Mouse (Mus musculus) cerebellum, postnatal 10 days (tissue): ENCODE measurements at regions not wholly inside any gene's neighbourhood (a gene's known extent, or its start where the extent isn't known, plus 50 kb on each side); places are given as distances from the start of the nearest gene placed in this dataset.
A peak's percentile ranks its signal among the peaks of the same experiment; 100 is the strongest.
"Not testable (repeated sequence)": the region's sequence is repeated elsewhere in the genome, so short reads cannot be mapped to it uniquely, and the experiment has no call there.

Experiments
- DNase-seq, 2 experiments: peaks; one replicate each; pipeline ENCODE4 v3.0.0; 2021; ENCODE audit warnings: mixed read lengths in 2 of 2

DNA sequence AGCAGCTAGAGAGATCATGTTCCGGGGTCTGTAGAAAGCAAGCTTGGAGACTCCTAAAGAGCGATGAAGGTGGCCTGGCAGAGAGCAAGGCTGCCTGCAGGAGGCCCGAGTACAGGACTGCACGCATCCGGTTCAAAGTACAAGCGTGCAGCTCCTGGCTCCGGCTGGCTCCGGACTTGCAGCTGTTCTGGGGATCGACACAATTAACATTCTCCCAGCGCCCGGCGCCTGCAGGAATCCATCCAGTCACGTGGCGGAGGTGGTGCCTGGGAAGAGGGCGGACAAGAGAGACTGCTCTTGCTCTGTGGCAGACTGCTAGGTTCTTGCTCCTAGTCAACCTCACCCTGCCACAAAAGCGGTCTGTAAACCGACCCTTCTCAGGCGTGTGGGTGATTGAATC is 86.9 kb downstream of the Bdh1 start:
- peak; percentile 76 to 80 for DNase-seq

DNA sequence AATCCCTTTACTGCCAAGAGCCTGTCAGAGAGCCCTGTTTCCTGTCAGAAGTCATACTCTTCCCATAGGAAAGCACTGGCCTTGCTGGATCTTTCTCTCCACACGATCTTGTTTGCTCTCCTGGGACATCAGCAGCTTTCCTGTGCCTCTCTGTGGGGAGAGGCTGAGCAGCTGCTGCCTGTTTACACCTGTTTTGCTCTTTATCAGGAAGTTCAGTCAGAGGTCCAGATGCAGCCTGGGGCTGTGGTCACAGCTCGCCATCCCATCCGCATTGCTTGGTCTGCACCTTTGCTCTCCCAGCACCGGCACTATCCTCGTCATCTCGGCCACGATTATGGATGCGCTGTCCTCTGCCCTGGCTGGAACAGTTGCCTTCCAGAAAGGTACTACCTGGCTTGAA is 88.0 kb downstream of the Bdh1 start:
- DNase-seq = no peak

DNA sequence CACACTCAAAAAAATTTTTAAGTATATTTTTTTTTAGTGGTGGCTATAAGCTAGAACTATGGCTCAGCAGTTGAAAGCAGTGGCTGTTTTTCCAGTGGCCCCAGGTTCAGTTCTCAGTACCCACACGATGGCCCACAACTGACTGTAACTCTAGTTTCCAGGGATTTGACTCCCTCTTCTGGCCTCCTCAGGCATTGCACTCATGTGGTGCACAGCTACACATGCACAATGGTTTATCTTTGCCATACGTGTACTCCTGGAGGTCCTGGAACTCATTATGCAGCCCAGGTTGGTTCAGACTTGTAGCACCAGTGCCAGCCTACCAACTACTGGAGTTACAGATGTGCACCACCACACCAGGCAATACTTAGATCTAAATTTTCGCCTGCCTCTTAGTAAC is 96.7 kb downstream of the Bdh1 start:
- DNase-seq = no peak

DNA sequence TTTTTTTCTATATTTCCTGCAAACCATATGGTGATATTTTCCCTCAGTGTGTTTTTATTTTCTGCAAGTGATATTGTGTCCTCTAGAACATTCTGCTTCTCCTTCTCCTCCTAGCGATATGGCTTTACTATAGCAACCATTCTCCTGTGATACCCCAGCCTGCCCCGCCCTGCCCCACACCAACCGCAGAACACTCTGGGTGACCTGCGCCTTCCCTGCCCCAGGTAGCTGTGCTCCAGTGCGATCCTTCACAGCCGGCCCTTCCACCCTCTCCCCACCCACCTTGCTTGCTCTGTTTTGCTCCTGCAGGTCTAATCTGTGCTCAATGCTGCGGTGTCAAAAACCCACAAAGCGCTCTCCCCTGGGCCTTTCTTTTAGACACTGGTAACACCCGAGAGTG is 98.0 kb downstream of the Bdh1 start:
- DNase-seq = no peak

DNA sequence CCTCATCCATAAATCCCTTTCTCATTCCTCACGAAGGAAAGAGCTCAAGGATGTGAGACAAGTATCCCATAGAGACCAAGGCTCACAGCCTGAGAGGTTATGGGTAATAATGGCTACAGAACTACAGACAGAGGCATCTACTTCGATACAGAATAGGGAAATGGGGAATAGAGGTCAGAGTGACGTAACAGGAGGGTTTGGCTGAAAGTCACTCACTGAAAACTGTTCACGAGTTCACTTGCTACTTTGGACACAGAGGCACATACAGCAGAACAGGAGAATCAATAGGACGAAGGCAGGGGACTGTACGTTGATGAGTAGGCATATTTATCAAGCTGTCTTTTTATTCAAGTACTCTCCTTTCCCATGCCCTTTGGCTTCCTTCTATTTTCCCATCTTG is 99.7 kb downstream of the Bdh1 start:
- no peak for DNase-seq

DNA sequence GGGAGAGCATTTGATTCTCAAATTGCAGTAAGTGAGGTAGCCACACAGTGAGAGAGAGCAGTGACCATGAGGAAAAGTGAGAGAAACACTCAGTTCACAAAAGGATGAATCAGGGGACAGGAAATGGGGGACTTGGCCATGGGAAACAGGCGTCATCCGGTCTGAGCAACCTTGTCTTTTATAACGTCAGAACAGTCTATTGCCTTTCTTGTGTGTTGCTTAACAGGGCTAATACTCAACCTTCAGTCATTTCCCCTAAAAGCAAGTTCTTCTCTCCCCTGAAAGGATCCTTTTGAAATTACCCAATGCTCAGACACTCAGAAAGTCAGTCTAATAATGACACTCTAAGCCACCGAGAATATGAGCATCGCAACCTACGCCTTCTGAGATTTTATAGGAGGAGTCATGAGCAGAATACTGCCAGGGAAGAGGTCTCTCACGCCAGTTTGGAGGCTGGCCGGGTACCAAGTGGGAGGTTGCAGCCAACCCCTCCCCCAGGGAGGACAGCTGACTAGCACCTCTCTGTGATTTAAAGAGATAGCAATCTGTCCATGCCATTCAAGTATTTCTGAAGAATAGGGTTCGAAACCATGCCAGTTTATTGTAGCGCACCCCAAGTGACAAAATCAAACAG is 104.7 kb downstream of the Bdh1 start:
- peak; percentile 95 for DNase-seq

DNA sequence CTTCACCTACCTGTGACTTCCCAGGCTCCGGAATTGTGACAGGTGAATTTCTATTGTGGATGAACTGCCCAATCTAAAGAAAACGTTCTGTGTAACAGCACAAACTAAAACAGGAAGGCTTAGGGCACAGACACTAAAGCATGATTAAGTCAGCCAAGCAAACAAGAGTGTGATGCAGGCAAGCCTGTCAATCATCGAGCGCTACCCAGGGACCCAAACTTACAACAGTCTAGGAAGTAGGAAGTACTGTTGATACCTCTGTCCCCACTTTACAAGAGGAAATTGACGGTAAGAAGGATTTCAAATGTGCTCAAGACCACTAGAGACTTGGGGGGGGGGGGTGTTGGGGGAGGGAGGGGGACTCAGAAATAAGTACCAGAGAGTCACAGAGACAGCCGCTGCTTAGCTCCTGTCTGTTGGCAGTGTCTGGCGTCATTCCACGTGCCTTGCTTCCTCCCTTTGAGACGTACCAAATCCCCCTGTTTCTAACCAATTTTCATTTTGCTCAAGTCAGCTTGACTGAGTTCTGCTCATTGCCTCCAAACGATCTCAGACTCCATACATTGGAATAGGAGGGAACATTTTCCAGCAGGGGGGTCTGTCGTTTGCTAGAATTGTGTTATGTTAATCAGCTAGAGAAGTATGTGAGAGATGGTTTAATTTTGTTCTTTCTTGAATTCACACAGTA is 106.7 kb downstream of the Bdh1 start:
- DNase-seq = peak; percentile 55 to 59

DNA sequence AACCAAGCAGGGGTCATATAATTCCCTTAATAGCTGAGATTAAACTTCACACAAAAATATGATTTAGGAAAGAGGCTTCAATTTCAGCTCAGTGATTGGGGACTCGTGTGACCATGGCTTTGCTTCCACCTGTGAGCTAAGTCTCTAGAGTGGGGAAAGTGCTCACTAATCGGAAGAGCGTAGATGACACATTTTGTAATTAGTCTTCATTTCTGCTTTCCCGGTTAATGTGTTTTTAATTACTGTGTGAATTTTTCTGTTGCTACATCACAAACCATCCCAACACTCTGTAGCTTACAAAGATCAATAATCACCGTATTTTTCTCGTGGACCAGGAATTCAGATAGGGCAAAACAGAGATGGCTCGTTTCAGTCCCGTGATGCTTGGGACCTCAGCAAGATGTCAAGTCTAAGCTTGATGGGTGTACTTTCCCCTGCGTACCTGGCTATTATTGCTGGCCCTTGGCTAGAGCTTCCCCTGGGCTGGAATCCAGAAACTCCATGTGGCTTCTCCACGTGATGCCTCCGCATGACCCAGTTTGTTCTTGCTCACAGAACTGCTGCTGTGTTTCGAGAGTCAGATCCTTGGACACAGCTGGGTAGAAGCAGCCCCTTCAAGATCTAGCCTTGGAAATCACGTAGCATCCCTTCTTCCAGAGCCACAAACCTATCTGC is 107.3 kb downstream of the Bdh1 start:
- DNase-seq = peak; percentile 84 to 85

DNA sequence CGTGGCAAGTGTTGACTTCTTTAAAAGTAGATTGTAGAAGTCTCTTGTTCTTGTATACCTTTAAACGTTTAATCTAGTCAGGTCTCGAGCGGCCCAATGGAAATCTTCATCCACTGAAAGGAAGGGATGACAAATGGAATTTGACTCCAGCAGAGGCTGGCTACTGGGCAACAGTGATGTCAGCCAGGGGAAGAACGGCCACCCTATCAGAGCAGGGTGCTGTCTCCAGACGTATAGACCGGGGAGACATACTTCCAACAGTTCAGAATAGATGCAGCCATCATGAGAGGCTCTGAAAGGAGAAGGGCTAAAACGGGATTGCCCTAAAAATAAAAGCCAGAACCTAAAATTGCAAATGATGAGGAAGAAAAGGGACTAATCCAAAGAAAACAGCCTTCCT is 108.0 kb downstream of the Bdh1 start:
- DNase-seq = no peak

DNA sequence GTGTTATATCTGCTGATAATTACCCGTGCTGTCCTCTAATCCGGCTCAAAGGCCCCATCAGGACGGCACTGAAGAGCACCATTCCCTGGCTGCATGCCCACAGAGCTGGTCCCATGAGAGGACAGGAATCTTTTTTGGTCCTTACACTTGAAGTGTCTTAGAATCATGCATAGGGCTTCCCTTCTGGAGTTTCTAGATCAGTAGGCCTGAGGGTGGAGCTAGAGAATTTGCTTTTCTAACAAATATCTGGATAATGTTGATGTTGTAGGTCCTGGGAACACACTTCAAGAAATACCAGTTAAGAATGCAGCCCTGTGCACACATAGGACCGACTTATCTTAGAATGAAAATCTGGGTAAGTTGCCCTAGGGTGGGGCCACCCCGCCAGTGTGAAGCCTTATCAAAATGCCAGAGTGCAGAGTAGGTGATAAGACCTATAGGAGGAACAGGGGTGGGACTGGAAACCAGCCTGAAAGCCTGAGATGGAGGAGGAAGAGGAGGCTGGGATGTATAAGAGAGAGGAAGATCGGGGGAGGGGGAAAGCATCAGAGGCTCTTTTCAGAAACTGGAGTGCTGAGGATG is 111.2 kb downstream of the Bdh1 start:
- peak in 1 of 2 experiments; percentile 49 for DNase-seq

DNA sequence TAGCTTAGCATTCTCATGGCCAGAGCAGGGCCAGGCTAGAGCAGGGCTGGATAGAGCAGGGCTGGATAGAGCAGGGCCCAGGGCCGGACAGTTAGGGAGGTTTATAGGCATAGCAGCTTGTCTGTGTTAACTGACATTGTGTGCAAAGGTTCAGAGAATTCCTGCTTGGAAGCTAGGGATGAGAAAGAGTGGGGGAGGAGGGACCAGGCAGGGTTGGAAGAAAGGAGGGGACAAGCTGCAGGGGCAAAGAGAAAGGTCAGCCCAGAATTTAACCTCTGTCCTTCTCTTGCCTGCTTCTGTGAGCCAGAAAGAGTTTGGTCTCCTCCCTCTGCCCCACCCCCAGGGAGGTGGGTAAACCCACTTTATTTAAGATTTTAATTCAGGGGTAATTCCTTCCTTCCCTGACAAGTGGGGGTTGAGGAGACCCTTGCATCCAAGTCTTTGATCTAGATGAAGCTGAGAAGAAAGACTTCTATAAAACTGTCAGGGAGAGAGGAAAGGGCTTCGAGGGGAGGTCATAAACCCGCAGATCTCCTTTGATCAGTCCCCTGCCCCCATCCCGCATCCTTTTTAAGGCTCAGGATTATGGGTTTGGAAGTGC is 112.9 kb downstream of the Bdh1 start:
- DNase-seq = no peak

DNA sequence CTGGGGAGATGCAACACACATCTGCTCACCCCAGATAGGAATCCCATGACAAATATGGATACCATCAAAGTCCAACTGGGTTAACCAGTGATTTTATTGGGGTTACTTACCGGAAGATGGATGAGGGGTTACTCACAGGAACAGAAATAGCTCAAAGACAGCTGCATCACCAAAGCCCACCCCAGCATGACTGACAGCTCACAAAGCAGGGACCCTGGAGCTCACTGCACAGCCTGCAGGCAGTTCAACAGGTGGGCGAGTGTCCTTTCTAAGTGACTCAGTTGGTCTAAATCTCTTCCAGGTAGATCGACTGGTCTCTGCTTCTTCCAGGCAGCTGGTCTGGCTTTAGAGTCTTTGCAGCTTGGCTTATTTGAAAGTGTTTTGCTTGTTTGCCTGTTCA is 114.2 kb downstream of the Bdh1 start:
- no peak for DNase-seq

DNA sequence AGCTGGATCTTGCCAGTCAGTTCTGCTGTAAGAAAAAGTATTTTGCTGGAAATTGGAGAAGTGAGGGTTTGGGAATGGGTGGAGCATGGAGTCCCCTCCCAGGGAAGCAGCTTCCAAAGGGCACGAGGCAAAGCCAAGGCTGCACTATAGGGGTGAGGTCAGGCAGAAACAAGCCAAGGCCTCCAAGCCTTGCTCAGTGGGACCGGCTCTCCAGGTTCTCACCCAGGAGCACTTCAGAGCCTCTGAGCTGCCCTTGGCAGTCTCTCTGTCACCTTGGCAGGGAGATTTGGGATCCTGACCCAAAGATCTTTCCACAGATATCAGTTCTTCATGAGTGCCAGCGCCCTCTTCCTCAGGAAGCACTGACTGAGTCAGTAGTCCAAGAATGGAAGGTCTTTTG is 116.5 kb downstream of the Bdh1 start:
- DNase-seq = no peak

DNA sequence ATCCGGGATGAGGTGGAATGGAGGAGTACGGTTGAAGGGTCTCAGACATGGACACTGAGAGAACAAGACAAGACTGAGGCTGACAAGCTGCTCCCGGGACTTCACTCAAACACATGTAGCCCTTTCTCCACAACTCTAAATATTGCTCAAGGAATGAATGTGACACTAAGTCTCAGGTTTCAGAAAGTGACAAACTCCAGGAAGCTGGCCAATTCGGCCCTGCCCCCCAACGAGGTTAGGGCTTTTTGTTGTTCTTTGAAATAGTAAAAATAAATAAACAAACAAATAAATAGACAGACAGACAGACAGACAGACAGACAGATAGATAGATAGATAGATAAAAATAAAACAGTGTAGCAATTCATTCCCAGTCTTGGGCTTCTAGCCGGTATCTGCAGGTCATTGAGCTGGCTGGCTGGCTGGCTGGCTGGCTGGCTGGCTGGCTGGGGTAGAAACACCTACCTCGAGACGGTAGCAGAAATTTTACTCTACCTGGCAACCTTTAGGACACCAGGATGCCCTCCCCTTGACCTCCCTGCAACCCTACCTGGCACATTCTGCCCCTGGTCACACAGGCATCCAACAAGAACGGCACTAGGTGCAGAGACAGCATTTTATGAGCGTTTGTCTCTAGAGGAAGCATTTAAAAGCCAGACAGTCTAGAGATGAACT is 119.6 kb upstream of the Dlg1 start:
- no peak for DNase-seq

DNA sequence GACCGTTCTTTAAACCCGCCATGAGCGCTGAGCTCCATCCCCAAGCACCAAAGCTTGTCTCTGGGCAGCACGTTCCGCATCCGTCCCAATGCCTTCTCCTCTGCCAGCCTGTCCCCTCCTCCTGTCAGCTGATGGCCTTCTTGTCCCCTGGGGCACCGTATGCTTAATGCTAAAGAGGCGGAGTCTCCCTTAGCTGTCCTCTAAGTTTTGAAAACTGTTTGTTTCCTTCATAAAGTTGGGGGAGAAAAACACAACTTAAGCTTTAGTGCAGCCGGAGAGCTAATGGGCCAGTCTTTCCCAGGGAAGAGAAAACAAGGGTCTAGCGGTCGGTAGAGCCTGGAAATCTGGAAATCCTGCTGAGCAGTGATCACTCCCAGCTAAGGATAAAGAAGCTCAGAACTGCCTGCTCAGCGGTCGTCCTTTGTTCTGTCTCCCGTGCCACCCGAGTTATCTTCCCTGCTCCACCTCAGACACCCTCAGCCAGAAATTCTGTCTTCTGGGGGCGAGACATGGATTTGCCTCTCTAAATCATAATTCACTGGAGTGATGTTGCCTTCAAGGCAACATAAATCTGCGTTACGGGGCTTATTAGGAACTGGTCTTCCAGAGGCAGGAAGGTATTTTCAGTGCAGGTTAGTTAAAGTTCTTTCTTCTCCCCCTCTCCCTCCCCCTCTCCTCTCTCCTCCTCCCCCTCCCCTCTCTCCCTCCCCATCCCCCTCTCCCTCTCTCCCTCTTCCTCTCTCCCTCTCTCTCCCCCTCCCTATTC is 117.0 kb upstream of the Dlg1 start:
- DNase-seq = peak; percentile 41

DNA sequence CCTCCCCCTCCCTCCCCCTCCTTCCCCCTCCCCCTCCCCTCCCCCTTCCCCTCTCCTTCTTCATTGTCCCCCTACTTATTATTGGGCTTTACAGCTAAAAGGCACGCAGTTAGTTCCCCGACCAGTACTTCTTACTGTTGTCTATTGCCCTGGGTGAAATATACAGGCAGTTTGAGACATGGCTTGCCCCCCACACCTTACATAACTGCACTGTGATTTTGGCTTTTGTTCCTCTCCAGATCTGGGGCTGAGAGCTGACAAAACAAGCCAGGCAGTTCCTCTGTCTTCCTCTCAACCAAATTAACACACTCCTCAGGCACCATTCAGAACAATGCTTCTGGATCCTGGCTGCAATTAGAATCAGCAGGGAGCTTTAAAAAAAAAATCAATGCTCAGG is 116.4 kb upstream of the Dlg1 start:
- no peak for DNase-seq

DNA sequence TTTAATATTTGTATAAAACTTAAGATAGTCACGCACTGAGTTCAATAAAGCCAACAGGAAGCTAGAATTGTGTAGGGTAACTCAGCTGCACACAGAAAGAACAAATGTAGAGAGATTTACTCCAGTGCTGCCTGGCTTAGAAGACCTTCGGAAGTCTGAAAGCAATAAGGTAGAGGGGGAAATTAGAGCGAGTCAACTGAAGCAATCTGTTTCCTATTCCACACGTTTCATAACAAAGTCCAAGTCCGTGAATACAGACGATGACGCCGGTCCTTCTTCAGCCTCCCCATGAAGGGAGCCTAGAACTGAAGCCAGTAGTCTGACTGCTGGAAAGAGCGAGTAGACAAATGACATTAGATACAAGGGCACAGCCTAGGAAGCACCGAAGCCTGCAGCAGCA is 115.9 kb upstream of the Dlg1 start:
- no peak for DNase-seq

DNA sequence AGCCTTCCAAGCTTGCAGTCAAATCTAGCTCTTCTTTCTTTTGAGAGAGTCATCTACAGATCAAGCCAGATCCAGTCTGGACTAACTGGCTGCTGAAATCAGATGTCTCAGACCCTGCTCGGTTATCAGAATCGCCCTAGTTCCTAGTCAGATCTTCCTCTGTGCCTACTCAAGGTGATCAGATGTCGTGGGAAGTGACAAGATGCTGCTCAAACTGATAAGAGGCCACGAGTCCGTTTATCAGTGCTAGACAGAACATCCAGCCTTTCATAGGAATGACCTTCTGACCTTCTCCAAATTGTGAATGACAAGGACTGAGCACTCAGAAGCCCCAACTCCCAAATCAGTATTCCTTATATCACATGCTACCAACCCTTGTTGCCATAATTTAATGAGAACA is 113.3 kb upstream of the Dlg1 start:
- no peak for DNase-seq

DNA sequence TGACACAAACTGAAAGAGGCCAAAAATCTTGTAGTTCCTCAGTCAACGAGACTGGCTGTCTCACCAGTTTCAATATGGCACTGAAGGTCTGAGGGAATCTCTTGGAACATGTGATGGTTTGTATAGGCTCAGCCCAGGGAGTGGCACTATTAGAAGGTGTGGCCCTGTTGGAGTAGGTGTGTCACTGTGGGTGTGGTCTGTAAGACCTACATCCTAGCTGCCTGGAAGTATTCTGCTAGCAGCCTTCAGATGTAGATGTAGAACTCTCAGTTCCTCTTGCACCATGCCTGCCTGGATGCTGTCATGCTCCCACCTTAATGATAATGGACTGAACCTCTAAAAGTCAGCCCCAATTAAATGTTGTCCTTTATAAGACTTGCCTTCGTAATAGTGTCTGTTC is 112.7 kb upstream of the Dlg1 start:
- not testable (repeated sequence) for DNase-seq

DNA sequence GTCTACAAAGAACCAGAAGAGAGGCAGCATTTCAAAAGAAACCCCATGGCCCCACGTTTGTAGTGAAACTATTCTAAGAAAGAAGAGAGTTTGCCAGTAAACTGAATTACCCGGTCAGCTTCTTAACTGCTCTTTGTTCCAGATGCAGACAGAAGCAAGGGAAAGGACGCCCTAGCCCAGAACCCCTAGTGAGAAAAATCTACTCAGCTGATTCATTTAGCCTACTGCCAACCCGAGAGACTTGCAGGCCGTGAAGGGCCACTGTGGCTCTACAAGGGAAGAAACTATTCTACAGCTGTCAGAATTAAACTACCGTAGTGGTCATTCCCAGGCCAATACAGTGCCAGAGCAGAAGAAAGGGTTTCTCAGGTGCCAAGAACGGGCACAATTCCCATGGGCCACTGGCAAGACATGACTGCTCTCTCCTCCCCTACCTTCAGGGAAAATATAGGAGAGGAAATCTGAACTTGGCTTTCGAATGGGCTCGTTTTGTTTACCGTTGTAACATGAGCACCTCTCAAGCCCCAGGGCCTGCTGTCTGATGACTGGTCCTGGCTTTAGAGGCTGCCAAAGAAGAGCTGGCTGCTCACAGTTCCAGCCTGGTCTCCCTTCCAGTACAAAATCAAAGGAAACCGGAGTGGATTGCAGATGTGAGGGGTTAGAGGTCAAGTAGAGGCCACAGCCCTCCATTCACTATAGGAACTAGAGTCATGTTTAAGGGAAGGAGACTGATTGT is 111.7 kb upstream of the Dlg1 start:
- DNase-seq = no peak

DNA sequence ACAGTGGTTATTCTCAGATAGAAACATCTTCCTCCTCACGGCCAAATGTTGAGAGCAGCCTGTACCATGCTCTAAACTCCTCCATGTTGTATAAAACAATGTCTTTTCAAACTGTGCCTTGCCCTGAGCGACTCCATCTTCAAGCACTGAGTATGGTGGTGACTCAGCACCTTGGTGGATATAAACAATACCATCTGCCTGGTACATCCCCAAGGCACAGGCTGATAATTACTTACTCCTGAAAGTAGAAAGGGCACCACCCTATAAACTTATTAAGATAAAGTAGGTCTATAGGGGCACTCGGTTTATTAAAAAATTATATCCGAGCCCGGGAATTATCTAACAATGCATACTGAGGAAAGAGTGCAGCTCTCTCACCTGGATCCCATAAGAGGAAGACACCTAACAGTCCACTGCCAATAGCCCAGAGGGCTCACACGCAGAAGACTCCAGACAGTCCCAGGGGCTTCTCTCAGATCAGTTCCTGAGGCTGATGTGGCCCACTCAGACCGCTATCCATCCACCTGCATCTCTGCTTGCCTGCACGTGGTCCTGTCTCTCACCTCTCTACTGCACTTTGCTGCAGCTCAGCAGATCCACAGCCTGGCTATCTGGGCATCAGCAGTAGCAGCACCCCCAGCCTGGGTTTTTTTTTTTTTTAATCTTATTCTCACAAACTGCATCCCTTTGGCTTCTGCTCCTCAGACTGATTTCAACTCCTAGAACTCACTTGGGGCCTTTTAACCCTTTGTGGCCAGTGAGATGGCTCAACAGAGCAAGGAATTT is 109.7 kb upstream of the Dlg1 start:
- DNase-seq = no peak
